Mouse (Mus musculus) c-Kit-positive CD71-negative TER-119-negative erythroid progenitor cells, embryonic 14.5 days (primary cell): Measurements from ENCODE around the gene Tnpo1.

ENCODE experiments used
- DNase-seq: peaks from one replicate; pipeline ENCODE4 v3.0.0-alpha.2; 2013; ENCODE audit warnings: low read depth

Gene Tnpo1

GRCm38 (mm10) chr13:98926213-98926957 is at the start of gene Tnpo1:
Gene Tnpo1, minus strand, starts transcription at chr13:98926384.
- DNase-seq = peak; percentile 70

DNA sequence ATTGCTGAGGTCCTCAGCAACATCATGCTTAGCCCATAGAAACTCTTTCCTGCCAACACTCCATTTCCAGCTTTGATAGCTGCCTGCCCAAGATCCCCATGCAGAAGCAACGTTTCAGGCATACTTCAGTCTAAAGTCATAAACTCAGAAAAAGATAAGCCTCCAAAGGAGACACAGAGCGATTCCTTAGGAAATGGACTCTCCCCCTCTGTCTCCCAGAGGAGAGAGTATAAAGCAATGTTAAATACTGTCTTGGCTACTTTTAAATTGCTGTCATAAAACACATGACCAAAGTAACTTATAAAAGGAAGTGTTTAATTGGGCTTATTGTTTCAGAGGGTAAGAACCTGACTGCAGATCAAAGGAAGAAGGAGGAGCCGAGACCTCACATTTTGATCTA is 45.9 kb upstream of the Tnpo1 start:
- no peak for DNase-seq

GRCm38 (mm10) chr13:98971641-98972040 is 45.5 kb upstream of the Tnpo1 start:
- DNase-seq = no peak

GRCm38 (mm10) chr13:98968517-98968916 is 42.3 kb upstream of the Tnpo1 start:
- DNase-seq = no peak

- no peak for DNase-seq
These were observed 41.8 kb upstream of the Tnpo1 start for GRCm38 (mm10) chr13:98967942-98968341.

- no peak for DNase-seq
These were observed 40.4 kb upstream of the Tnpo1 start for GRCm38 (mm10) chr13:98966583-98966982.

- DNase-seq = no peak
These were observed 37.4 kb upstream of the Tnpo1 start for GRCm38 (mm10) chr13:98963612-98964011.

- DNase-seq = no peak
These were observed 32.0 kb upstream of the Tnpo1 start for GRCm38 (mm10) chr13:98958177-98958576.

- no peak for DNase-seq
These were observed 30.0 kb upstream of the Tnpo1 start for GRCm38 (mm10) chr13:98956209-98956608.

GRCm38 (mm10) chr13:98955676-98956075 is 29.5 kb upstream of the Tnpo1 start:
- no peak for DNase-seq

GRCm38 (mm10) chr13:98955226-98955625 is 29.0 kb upstream of the Tnpo1 start:
- DNase-seq = no peak

DNA sequence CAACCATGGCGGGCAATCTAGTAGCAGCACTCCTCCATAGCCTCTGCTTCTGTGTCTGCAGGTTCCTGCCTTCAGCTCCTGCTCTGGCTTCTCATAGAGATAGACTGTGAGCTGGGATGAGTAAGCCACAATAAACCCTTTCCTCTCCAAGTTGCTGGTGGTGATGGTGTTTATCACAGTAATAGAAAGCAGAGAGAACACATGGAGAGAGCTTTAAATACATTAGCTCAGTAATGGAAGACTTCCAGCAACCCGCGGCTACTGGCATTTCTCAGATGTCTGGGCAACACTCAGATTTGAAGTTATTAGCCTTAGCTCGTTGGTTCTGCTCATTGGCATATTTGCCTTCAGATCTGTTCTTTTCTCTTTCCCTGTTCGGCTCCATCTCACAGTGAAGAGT is 27.6 kb upstream of the Tnpo1 start:
- no peak for DNase-seq

GRCm38 (mm10) chr13:98951951-98952350 is 25.8 kb upstream of the Tnpo1 start:
- no peak for DNase-seq

- DNase-seq = no peak
These were observed 22.0 kb upstream of the Tnpo1 start for GRCm38 (mm10) chr13:98948146-98948545.

DNA sequence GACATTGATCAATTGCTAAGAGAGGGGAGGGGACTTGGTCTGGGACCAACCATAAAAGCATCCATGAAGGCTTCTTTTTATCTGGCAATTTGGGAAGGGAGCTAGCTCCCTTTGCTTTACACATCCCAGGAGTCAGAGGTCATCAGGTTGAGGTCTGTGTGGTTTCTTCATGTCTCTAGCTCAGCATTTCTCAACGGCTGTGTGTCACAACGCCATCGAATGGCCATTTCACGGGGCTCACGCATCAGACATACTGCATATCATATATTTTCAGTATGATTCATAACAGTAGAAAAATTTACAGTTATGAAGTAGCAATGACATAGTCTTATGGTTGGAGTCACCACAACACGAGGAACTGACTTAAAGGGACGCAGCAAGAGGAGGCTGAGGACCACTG is 20.2 kb upstream of the Tnpo1 start:
- no peak for DNase-seq

DNA sequence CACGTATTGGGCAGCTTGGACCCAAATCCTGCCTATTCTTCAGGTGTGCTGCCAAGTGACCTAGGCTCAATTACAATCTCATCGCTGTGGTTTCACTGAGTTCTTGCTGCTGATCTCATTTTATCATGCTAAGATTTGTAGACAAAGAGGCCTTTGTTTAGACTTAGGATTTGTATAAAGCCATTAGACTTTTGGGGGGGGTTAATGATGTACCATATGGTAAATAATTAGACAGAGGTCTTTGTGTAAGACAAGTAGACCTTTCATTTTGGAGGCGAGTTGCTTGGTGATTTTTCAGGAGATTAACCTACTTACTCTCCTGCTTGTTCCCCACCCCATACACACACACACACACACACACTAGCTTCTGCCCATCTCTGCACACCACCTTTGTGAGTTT is 19.7 kb upstream of the Tnpo1 start:
- no peak for DNase-seq

DNA sequence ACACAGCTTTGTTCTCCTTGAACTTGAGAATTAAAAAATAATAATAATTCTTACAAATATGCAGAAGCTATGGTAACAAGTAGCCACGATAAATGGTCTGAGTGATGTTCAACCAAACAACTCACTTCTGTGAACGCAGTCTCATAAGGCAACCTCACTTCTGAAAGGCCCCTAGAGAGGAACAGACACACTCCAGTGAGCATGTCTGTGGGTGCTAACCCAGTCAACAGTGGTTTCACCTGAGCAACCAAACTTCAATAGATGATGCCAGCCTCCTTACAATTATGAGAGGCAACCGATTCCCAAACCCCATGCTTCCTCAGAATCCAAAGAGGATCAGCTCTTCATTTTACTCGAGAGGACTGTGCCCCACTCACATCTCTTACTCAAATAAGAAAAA is 19.2 kb upstream of the Tnpo1 start:
- no peak for DNase-seq

GRCm38 (mm10) chr13:98944620-98945081 is 18.5 kb upstream of the Tnpo1 start:
- no peak for DNase-seq

- DNase-seq = no peak
These were observed 16.2 kb upstream of the Tnpo1 start for GRCm38 (mm10) chr13:98942360-98942759.

DNA sequence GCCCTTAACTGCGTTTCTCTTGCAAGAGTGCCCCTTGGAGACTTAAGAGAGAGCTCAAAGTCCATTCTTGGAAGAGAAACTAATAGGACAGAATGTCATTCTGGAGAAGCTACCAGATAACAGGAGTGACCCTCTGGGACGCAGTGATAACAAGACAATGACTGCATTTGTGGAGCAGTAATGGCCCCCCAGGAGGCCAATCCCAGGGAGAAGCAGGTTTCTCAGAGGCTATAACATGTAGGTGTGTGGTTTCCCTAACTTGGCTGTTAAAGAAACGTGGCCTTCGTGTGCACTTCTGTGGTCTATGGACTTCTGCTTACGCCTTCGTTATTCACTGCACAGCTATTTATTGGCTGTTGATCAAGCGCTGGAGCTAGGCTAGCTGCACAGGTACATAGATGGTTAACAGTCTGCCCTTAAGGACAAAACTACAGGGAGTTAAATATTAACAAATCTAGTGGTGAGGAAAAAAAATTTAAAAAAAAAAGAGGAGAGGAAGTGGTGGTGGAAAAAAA is 15.7 kb upstream of the Tnpo1 start:
- no peak for DNase-seq

GRCm38 (mm10) chr13:98937108-98937507 is 10.9 kb upstream of the Tnpo1 start:
- DNase-seq = no peak

DNA sequence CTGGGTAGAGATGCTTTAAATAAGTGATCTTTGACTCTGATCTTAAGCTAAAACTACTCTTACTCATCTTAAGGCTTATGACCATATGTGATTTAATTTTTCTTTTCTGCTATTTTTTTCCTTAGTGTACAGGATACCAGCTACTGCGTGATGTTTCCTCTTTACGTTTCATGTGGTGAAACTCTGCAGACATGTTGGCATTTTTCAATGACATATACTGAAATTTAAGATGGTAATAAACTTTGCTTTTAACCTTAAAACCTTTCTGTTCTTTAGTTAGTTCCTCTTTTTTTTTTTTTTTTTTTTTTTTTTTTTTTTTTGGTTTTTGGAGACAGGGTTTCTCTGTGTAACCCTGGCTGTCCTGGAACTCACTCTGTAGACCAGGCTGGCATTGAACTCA is 2.7 kb upstream of the Tnpo1 start:
- DNase-seq = no peak

- no peak for DNase-seq
These were observed 716 bp upstream of the Tnpo1 start for GRCm38 (mm10) chr13:98926958-98927242.

- no peak for DNase-seq
These were observed 535 bp downstream of the Tnpo1 start for GRCm38 (mm10) chr13:98925486-98926212.
